Mouse (Mus musculus) kidney, embryonic 14.5 days (tissue): ENCODE results near the gene Abca2. TPM values are rescaled to one million over a fixed set of nuclear protein-coding genes. Genes with fewer than 3 reads are reported as not detected.
"Not testable (repeated sequence)": the region's sequence is repeated elsewhere in the genome, so short reads cannot be mapped to it uniquely, and the experiment has no call there.

ENCODE experiments used
- ATAC-seq: fragments of 200-750 bp; cut with Nextera tagmentation; 2 replicates; pipeline ENCODE4 v1.8.0; 2017; ENCODE audit warnings: moderate number of reproducible peaks, mild to moderate bottlenecking, moderate TSS enrichment, moderate library complexity; ENCODE audit not compliant: low FRiP score, low TSS enrichment
- H3K27ac ChIP-seq: fragments of 300-500 bp; sonication (generic); 2 replicates; pipeline ENCODE4 v1.5.1; 2014; ENCODE audit warnings: low read depth, mild to moderate bottlenecking, low read length, moderate library complexity, mixed read lengths
- H3K27me3 ChIP-seq: fragments of 300-500 bp; sonication (generic); 2 replicates; pipeline ENCODE4 v1.6.1; 2014; ENCODE audit warnings: mild to moderate bottlenecking, low read length; ENCODE audit not compliant: control insufficient read depth, insufficient read depth
- H3K36me3 ChIP-seq: fragments of 300-500 bp; sonication (generic); 2 replicates; pipeline ENCODE4 v1.6.1; 2014; ENCODE audit warnings: low read length, mixed read lengths; ENCODE audit not compliant: control insufficient read depth, insufficient read depth
- H3K4me1 ChIP-seq: fragments of 300-500 bp; sonication (generic); 2 replicates; pipeline ENCODE4 v1.6.1; 2014; ENCODE audit warnings: low read length, mixed read lengths; ENCODE audit not compliant: control insufficient read depth, insufficient read depth
- H3K4me2 ChIP-seq: fragments of 300-500 bp; sonication (generic); replicated peaks from 2 replicates; pipeline ENCODE4 v1.6.1; 2014; ENCODE audit warnings: low read depth, mild to moderate bottlenecking, low read length
- H3K4me3 ChIP-seq: fragments of 300-500 bp; sonication (generic); 2 replicates; pipeline ENCODE4 v1.5.1; 2014; ENCODE audit warnings: mild to moderate bottlenecking, low read length
- H3K9ac ChIP-seq: fragments of 300-500 bp; sonication (generic); 2 replicates; pipeline ENCODE4 v1.6.1; 2014; ENCODE audit warnings: low read depth, mild to moderate bottlenecking, low read length, moderate library complexity
- H3K9me3 ChIP-seq: fragments of 300-500 bp; sonication (generic); 2 replicates; pipeline ENCODE4 v1.6.1; 2016; ENCODE audit warnings: low read length; ENCODE audit not compliant: control insufficient read depth
- WGBS: fragments of 180-500 bp; shearing (Covaris S2); extraction: QIAGEN DNeasy Blood & Tissue Kit; methylation state at CpG from one replicate; pipeline ENCODE4 v1.1.7; 2014; 5-methylcytosine and 5-hydroxymethylcytosine counted together
- polyA plus RNA-seq: library from polyadenylated mRNA; unstranded; fragments of >200 nt; fragmentation: Nextera tagmentation; extraction: Ambion mirVana; gene quantifications from 2 replicates; pipeline ENCODE4 v1.2.1, GENCODE M21; 2014

Gene Abca2
- polyA plus RNA-seq, 1 experiment from 2014 or later, result 11.2 TPM

- no peak within 1 kb of the TSS for H3K4me3 ChIP-seq
- no peaks in the 10 kb centered on the region for H3K9me3 ChIP-seq
- H3K4me1 ChIP-seq, result peaks cover 17% of the 10 kb centered on the region; the same call in 1 of the 2 replicates
- H3K9ac ChIP-seq, result no peak within 1 kb of the TSS
- H3K4me2 ChIP-seq, result no peak within 1 kb of the TSS
- H3K27me3 ChIP-seq, result peaks cover 80% of the 10 kb centered on the region
- ATAC-seq, result no peak
- H3K36me3 ChIP-seq, result no peaks in the 10 kb centered on the region
- H3K27ac ChIP-seq, result no peak within 1 kb of the TSS
- WGBS, result 66% methylated on average over 8 of the region's 8 CpGs
Observed at GRCm38 (mm10) chr2:25399051-25399450, 29.5 kb upstream of the Abca2 start, which contains the start of gene Npdc1. Gene Npdc1 (plus strand): TSS chr2:25399351.

GRCm38 (mm10) chr2:25400291-25400690, 28.2 kb upstream of the Abca2 start:
- H3K4me1 ChIP-seq, result peaks cover 9% of the 10 kb centered on the region; the same call in 1 of the 2 replicates
- no peak for ATAC-seq
- H3K27ac ChIP-seq, result no peak overlapping the region
- H3K9ac ChIP-seq, result no peak overlapping the region
- H3K4me3 ChIP-seq, result no peak overlapping the region
- H3K27me3 ChIP-seq, result peaks cover 70% of the 10 kb centered on the region
- 23% methylated on average over 16 of the region's 16 CpGs for WGBS
- H3K9me3 ChIP-seq, result no peaks in the 10 kb centered on the region
- H3K36me3 ChIP-seq, result no peaks in the 10 kb centered on the region
- H3K4me2 ChIP-seq, result peak overlapping the region; percentile 25; the same call in 1 of the 2 replicates

DNA sequence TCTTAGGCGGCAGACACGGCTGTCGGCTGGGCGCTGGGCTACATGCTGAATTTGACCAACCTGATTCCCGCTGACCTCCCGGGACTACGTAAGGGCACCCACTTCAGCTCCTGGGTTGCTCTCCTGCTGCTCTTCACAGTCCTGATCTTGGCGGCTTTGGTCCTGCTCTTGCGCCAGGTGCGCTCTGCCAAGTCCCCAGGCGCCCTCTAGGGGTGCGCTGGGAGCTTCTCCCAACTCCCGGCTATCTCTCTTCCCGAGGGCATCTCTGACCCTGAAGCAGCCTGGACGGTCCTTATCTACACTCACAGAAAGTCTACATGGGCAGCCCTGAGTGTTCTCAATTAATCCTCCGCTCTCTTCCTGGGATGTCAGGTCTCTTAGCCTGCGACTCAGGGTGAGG, 27.7 kb upstream of the Abca2 start:
- peaks cover 66% of the 10 kb centered on the region for H3K27me3 ChIP-seq
- no peak overlapping the region for H3K4me3 ChIP-seq
- no peak overlapping the region for H3K27ac ChIP-seq
- H3K4me2 ChIP-seq, result peak overlapping the region; percentile 25; the same call in 1 of the 2 replicates
- WGBS, result 3% methylated on average over 17 of the region's 17 CpGs
- H3K9ac ChIP-seq, result no peak overlapping the region
- H3K9me3 ChIP-seq, result no peaks in the 10 kb centered on the region
- 0 out of 2 replicates have a peak, but pooled peaks have one; percentile 24 for ATAC-seq
- 0 out of 2 replicates have a peak, but pooled peaks cover 4% of the 10 kb centered on the region for H3K4me1 ChIP-seq
- H3K36me3 ChIP-seq, result no peaks in the 10 kb centered on the region

- peak; percentile 38 for ATAC-seq
- WGBS, result under 1% methylated on average over 13 of the region's 13 CpGs
- H3K27me3 ChIP-seq, result peaks cover 49% of the 10 kb centered on the region
- no peaks in the 10 kb centered on the region for H3K36me3 ChIP-seq
- no peaks in the 10 kb centered on the region for H3K4me1 ChIP-seq
- peak overlapping the region; percentile 85 for H3K4me2 ChIP-seq
- peak overlapping the region; percentile 73 for H3K4me3 ChIP-seq
- no peak overlapping the region for H3K27ac ChIP-seq
- no peaks in the 10 kb centered on the region for H3K9me3 ChIP-seq
- H3K9ac ChIP-seq, result peak overlapping the region; percentile 68; the same call in 1 of the 2 replicates
Observed at GRCm38 (mm10) chr2:25402377-25402971, 26.0 kb upstream of the Abca2 start.

- Histone ChIP-seq H3K4me1 (no peaks in the 10 kb centered on the region), H3K27ac (no peak overlapping the region), H3K9me3 (no peaks in the 10 kb centered on the region), H3K27me3 (peaks cover 48% of the 10 kb centered on the region), H3K9ac (peak overlapping the region; percentile 68), H3K4me2 (peak overlapping the region; percentile 85), H3K36me3 (no peaks in the 10 kb centered on the region), H3K4me3 (peak overlapping the region; percentile 73)
- ATAC-seq, result peak; percentile 53
- WGBS, result 3% methylated on average over 49 of the region's 54 CpGs
Observed at GRCm38 (mm10) chr2:25402972-25403601, 25.4 kb upstream of the Abca2 start.

DNA sequence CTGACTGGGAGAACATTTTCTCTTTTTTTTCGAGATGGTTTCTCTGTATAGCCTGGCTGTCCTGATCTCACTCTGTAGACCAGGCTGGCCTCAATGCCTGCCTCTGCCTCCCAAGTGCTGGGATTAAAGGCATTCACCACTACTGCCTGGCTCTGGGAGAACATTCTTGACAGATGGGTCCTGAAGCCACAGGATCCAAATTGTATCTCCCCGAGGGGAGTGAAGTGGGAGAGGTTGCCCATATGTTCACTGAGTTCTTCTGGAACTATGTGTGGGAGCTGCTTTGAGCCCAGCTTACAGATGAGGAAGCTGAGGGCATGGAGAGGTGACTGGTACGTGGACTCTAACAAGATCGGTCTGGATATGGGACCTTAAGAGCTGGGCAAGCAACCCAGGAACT, 24.5 kb upstream of the Abca2 start:
- Histone ChIP-seq H3K4me3 (no peak overlapping the region; the same call in 1 of the 2 replicates), H3K4me2 (peak overlapping the region; percentile 85; the same call in 1 of the 2 replicates), H3K4me1 (no peaks in the 10 kb centered on the region), H3K9me3 (no peaks in the 10 kb centered on the region), H3K27ac (no peak overlapping the region), H3K27me3 (peaks cover 39% of the 10 kb centered on the region), H3K9ac (no peak overlapping the region), H3K36me3 (no peaks in the 10 kb centered on the region)
- ATAC-seq, result no peak
- WGBS, result 82% methylated on average over 4 of the region's 4 CpGs

- no peaks in the 10 kb centered on the region for H3K9me3 ChIP-seq
- WGBS, result 88% methylated on average over 10 of the region's 10 CpGs
- H3K9ac ChIP-seq, result no peak overlapping the region
- no peak overlapping the region for H3K4me3 ChIP-seq
- no peak overlapping the region for H3K4me2 ChIP-seq
- no peaks in the 10 kb centered on the region; the same call in 1 of the 2 replicates for H3K27me3 ChIP-seq
- no peak overlapping the region for H3K27ac ChIP-seq
- no peaks in the 10 kb centered on the region for H3K36me3 ChIP-seq
- no peak for ATAC-seq
- H3K4me1 ChIP-seq, result no peaks in the 10 kb centered on the region
Observed at GRCm38 (mm10) chr2:25408908-25409307, 19.6 kb upstream of the Abca2 start.

DNA sequence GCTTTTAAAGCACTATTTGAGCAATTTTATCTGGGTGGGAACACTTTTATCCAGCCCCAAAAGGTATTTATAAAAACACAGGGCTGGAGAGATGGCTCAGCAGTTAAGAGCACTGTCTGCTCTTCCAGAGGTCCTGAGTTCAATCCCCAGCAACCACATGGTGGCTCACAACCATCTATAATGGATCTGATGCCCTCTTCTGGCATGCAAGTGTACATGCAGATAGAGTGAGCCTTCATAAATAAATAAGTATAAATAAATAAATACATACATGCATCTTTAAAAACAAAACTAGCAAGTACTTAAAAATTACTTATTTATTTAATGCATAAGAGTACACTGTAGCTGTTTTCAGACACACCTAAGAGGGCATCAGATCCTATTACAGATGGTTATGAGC, 15.1 kb upstream of the Abca2 start:
- H3K27ac ChIP-seq, H3K9ac ChIP-seq, H3K4me1 ChIP-seq, H3K27me3 ChIP-seq, ATAC-seq, H3K9me3 ChIP-seq, H3K4me2 ChIP-seq, H3K4me3 ChIP-seq, H3K36me3 ChIP-seq: not testable (repeated sequence)

DNA sequence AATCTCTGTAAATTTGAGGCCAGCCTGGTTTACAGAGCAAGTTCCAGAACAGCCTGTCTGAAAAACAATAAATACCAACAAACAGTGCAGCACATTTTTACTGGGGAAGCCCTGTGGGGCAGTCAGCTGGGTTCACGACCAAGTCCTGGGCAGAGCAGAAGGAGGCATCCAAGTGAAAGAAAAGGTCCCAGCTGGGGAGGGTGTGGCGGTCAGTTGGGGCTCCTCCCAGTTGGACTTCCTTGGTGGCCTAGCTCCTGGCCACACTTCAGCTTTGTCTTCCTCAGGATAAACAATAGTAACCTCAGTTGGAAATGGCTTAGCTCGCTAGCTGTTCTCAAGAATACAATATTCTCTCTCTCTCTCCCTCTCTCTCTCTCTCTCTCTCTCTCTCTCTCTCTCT, 11.1 kb upstream of the Abca2 start:
- no peak for ATAC-seq
- Histone ChIP-seq H3K4me3 (no peak overlapping the region), H3K27me3 (no peaks in the 10 kb centered on the region), H3K27ac (no peak overlapping the region), H3K4me1 (no peaks in the 10 kb centered on the region), H3K9ac (no peak overlapping the region), H3K36me3 (no peaks in the 10 kb centered on the region), H3K9me3 (no peaks in the 10 kb centered on the region), H3K4me2 (no peak overlapping the region)
- WGBS, result 37% methylated on average over 3 of the region's 3 CpGs
